Mouse (Mus musculus) cerebellum, adult 2 months (tissue): ENCODE data around the gene Tuft1. TPM values are rescaled to one million over a fixed set of nuclear protein-coding genes. Genes with fewer than 3 reads are reported as not detected.
A peak's percentile ranks its signal among the peaks of the same experiment; 100 is the strongest.

Experiments used
- DNase-seq, 2 experiments: peaks; one replicate each; pipeline ENCODE4 v3.0.0; 2021
- H3K27ac ChIP-seq: fragments of 200-500 bp; 2 replicates; pipeline ENCODE4 v1.5.1; 2012; ENCODE audit warnings: low read length, control low read depth, inconsistent platforms; ENCODE audit not compliant: insufficient read depth
- H3K27me3 ChIP-seq: fragments of 200-500 bp; 2 replicates; pipeline ENCODE4 v1.6.1; 2012; ENCODE audit warnings: inconsistent platforms, mild to moderate bottlenecking, low read length, moderate library complexity; ENCODE audit not compliant: control insufficient read depth, insufficient read depth
- H3K4me1 ChIP-seq: fragments of 200-500 bp; 2 replicates; pipeline ENCODE4 v1.6.1; 2011; ENCODE audit warnings: low read length; ENCODE audit not compliant: control insufficient read depth, insufficient read depth
- H3K4me3 ChIP-seq: fragments of 200-500 bp; replicated peaks from 2 replicates; pipeline ENCODE3; 2011; ENCODE audit warnings: mild to moderate bottlenecking, low read depth, low read length, control low read depth; ENCODE audit not compliant: insufficient read depth
- CTCF ChIP-seq: fragments of 200-500 bp; IDR thresholded peaks from 2 replicates; pipeline ENCODE4 v1.5.1; 2011; ENCODE audit warnings: low read depth, mild to moderate bottlenecking, control low read depth, low read length, moderate library complexity, borderline replicate concordance; ENCODE audit not compliant: insufficient read depth
- POLR2A ChIP-seq: fragments of 200-500 bp; IDR thresholded peaks from 2 replicates; pipeline ENCODE4 v1.6.1; 2011; ENCODE audit warnings: low read length, control low read depth, borderline replicate concordance; ENCODE audit not compliant: insufficient read depth
- WGBS: fragments of 180-500 bp; shearing (Covaris S2); methylation state at CpG from one replicate; pipeline ENCODE4 v1.1.7; 2018; 5-methylcytosine and 5-hydroxymethylcytosine counted together
- polyA plus RNA-seq: library from polyadenylated mRNA; depleted of rRNA; stranded (reverse); fragments of >200 nt; gene quantifications from 2 replicates; pipeline ENCODE4 v1.2.3, GENCODE M21; 2012; rRNA removed

Gene Tuft1
- polyA plus RNA-seq, 1 experiment, result 7.0 TPM

DNA sequence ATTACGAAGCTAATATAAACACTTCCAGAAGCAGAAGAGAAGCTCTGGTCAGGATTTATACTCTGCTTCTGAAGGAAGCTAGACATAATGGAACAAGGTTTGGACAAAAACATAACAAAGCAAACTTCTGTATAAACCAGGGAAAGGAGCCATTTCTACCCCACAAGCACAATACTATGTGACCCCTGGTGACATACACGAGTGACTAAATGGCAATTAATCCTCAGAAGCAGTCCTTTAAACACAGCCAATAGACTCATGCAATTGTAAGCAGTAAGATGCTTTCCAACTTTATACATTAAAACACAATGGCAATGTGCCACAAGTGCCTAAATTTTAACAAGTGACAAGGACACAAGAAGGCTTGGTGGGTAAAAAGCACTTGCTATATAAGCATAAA lies 91.4 kb downstream of the Tuft1 start:
- no peak for DNase-seq
- Histone ChIP-seq H3K4me1 (no peaks in the 10 kb centered on the region), H3K27me3 (no peaks in the 10 kb centered on the region), H3K27ac (no peak overlapping the region), H3K4me3 (no peak overlapping the region)
- TF ChIP-seq CTCF (no peak), POLR2A (no peak)
- WGBS, result 72% methylated on average over 2 of the region's 2 CpGs

DNA sequence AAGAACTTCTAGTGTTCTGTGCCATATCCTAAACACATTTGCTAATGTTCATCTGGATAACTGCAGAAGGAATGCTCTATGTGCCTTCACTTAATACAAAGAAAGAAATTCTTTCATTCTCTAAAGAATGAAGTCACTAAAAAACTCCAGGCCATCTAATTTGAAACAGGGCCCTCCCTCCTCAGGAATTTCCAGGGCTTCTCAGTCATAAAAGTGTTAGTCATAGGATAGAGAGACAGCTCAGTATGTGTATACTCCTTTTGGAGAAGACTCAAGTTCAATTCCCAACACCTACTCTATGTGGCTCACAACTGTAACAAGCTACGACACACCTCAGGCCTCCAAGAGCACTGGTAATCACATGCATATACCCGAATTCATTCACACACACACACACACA lies 93.1 kb downstream of the Tuft1 start:
- H3K4me3 ChIP-seq, result no peak overlapping the region
- TF ChIP-seq CTCF (no peak), POLR2A (no peak)
- WGBS, result 76% methylated on average over 2 of the region's 2 CpGs
- H3K27ac ChIP-seq, result no peak overlapping the region
- no peak for DNase-seq
- H3K27me3 ChIP-seq, result no peaks in the 10 kb centered on the region
- no peaks in the 10 kb centered on the region for H3K4me1 ChIP-seq

DNA sequence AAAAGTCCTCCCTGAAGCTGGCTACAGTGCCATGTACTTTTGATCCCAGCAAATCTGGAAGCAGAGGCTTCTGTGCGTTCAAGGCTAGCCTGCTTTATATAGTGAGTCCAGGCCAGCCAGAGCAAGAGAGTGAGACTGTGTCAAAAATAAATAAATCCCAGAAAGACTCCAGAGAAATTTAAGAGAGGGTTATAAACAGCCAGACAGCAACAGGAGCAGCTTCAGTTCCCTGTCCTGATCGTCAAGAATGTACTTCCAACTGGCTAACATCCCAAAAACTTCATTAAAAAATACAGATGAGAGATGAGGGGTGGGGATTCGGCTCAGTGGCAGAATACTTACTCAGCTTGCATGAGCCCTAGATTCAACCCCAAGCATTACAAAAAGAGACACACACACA lies 93.5 kb downstream of the Tuft1 start:
- no peak overlapping the region for H3K4me3 ChIP-seq
- 49% methylated on average over 3 of the region's 3 CpGs for WGBS
- H3K27ac ChIP-seq, result no peak overlapping the region
- no peaks in the 10 kb centered on the region for H3K4me1 ChIP-seq
- no peak for DNase-seq
- no peaks in the 10 kb centered on the region for H3K27me3 ChIP-seq
- TF ChIP-seq POLR2A (no peak), CTCF (no peak)

DNA sequence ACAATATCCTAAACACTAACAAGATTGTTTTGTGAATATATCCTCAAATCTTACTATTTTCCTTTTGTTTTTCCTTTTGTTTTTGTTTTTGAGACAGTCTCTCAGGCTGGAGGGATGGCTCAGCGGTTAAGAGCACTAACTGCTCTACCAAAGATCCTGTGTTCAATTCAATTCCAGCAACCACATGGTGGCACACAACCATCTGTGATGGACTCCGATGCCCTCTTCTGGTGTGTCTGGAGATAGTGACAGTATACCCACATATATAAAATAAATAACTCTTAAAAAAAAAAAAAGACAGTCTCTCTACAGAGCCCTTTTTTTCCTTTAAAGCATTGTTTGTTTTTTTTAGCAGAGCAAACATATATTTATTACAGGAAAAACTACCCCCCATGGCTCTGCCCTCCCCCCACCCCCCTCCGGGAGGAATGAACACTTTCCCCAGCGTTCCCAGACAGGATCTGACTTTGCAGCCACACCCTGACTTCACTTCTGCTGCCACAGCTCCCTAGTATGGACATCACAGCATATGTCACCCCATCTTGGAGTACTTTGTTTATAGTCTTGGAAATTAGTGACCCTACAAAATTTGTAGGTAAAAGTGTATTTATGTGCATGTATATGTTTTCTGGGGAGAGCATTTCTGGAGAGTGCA lies 94.2 kb downstream of the Tuft1 start:
- no peak for DNase-seq
- whole genome bisulfite sequencing, result 66% methylated on average over 4 of the region's 4 CpGs
- Histone ChIP-seq H3K4me1 (no peaks in the 10 kb centered on the region), H3K27ac (no peak overlapping the region), H3K27me3 (no peaks in the 10 kb centered on the region), H3K4me3 (no peak overlapping the region)
- TF ChIP-seq POLR2A, result no peak
- 0 out of 2 replicates have a peak, but pooled peaks have one; percentile 5 for TF ChIP-seq CTCF

DNA sequence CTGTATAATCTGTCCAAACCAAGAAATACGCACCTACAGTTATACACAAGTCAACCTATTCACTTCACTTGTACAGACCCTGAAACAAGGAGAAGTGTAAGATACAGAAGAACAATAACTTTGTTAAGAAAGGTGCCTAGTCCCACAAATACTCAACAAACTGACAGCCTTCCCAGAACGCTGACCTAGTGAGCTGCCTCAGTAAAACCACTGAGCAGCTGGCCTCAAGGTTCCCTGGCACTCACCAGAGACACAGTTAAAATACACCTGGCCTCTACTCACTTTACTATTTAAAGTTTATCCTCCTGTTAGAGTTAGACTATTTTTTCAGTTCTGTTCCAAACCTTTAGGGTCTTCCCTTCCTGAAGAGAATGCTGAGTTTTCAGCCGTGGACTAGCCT lies 95.5 kb downstream of the Tuft1 start:
- TF ChIP-seq POLR2A (no peak), CTCF (no peak)
- WGBS, result 67% methylated on average over 3 of the region's 3 CpGs
- Histone ChIP-seq H3K27me3 (no peaks in the 10 kb centered on the region), H3K4me1 (no peaks in the 10 kb centered on the region), H3K27ac (no peak overlapping the region), H3K4me3 (no peak overlapping the region)
- no peak for DNase-seq

Other genes with a start within 250 kb of the Tuft1 start
- 21.4 and 22.8 TPM in 2 replicates for gene Tdrkh, start 245.6 kb downstream of the Tuft1 start, polyA plus RNA-seq
- 58.5 and 58.6 TPM in 2 replicates for gene Mrpl9, start 215.6 kb downstream of the Tuft1 start, polyA plus RNA-seq
- 0.15 and 0.32 TPM in 2 replicates for gene Oaz3, start 215.0 kb downstream of the Tuft1 start, polyA plus RNA-seq
- 112 and 123 TPM in 2 replicates for gene Celf3, start 180.6 kb downstream of the Tuft1 start, polyA plus RNA-seq
- 1.3 and 1.6 TPM in 2 replicates for gene Riiad1, start 178.5 kb downstream of the Tuft1 start, polyA plus RNA-seq
- 55.9 and 58.6 TPM in 2 replicates for gene Snx27, start 76.2 kb downstream of the Tuft1 start, polyA plus RNA-seq
- gene Gm10972, start 15.8 kb downstream of the Tuft1 start, polyA plus RNA-seq, result not detected in 2 replicates
- gene Selenbp2, start 34.7 kb upstream of the Tuft1 start, polyA plus RNA-seq, result 0.44 TPM in 1 of 2 replicates, not detected in the other
- gene Cgn, start 127.6 kb upstream of the Tuft1 start, polyA plus RNA-seq, result 5.3 and 5.7 TPM in 2 replicates
- 45.3 and 46.2 TPM in 2 replicates for gene Pogz, start 178.7 kb upstream of the Tuft1 start, polyA plus RNA-seq
- gene Psmb4, start 228.1 kb upstream of the Tuft1 start, polyA plus RNA-seq, result 298 and 301 TPM in 2 replicates